Mouse (Mus musculus) intestine, embryonic 14.5 days (tissue): Measurements from ENCODE around the gene Kdelc1. TPM values are rescaled to one million over a fixed set of nuclear protein-coding genes. Genes with fewer than 3 reads are reported as not detected.

Source experiments
- polyA plus RNA-seq: library from polyadenylated mRNA; unstranded; fragments of >200 nt; fragmentation: Nextera tagmentation; extraction: Ambion mirVana; gene quantifications from 2 replicates; pipeline ENCODE4 v1.2.1, GENCODE M21; 2014

The Kdelc1 gene
- polyA plus RNA-seq, 1 experiment from 2014 or later = 58.4 TPM

Other genes with a start within 250 kb of the Kdelc1 start
- 59.6 and 64.2 TPM in 2 replicates for gene Tpp2, start 185.2 kb downstream of the Kdelc1 start, polyA plus RNA-seq
- gene Mettl21c, start 98.8 kb downstream of the Kdelc1 start, polyA plus RNA-seq = 0.79 and 0.80 TPM in 2 replicates
- 0.04 and 0.13 TPM in 2 replicates for gene Gm8251, start 56.9 kb downstream of the Kdelc1 start, polyA plus RNA-seq
- gene Tex30, start 16.4 kb downstream of the Kdelc1 start, polyA plus RNA-seq = 83.9 and 88.1 TPM in 2 replicates
- 20.4 and 24.5 TPM in 2 replicates for gene Bivm, start 149 bp upstream of the Kdelc1 start, polyA plus RNA-seq
- gene Ercc5, start 28.9 kb upstream of the Kdelc1 start, polyA plus RNA-seq = 18.4 and 18.5 TPM in 2 replicates
- gene Mettl21e, start 100.2 kb upstream of the Kdelc1 start, polyA plus RNA-seq = not detected in 2 replicates